Mouse (Mus musculus) thymus, adult 2 months (tissue): ENCODE results near the gene Gm11634.
"Not testable (repeated sequence)": the region's sequence is repeated elsewhere in the genome, so short reads cannot be mapped to it uniquely, and the experiment has no call there.

ENCODE experiments used
- CTCF ChIP-seq: fragments of 200-500 bp; IDR thresholded peaks from 2 replicates; pipeline ENCODE4 v1.5.1; 2012; ENCODE audit warnings: mild to moderate bottlenecking, control low read depth, low read length, moderate library complexity, borderline replicate concordance; ENCODE audit not compliant: control insufficient read depth, poor library complexity, insufficient read depth; ENCODE audit errors: extremely low read depth
- POLR2A ChIP-seq: fragments of 200-500 bp; IDR thresholded peaks from 2 replicates; pipeline ENCODE4 v1.6.1; 2012; ENCODE audit warnings: mild to moderate bottlenecking, low read length, control low read depth, moderate library complexity; ENCODE audit not compliant: control insufficient read depth, poor library complexity, insufficient read depth; ENCODE audit errors: extremely low read depth

DNA sequence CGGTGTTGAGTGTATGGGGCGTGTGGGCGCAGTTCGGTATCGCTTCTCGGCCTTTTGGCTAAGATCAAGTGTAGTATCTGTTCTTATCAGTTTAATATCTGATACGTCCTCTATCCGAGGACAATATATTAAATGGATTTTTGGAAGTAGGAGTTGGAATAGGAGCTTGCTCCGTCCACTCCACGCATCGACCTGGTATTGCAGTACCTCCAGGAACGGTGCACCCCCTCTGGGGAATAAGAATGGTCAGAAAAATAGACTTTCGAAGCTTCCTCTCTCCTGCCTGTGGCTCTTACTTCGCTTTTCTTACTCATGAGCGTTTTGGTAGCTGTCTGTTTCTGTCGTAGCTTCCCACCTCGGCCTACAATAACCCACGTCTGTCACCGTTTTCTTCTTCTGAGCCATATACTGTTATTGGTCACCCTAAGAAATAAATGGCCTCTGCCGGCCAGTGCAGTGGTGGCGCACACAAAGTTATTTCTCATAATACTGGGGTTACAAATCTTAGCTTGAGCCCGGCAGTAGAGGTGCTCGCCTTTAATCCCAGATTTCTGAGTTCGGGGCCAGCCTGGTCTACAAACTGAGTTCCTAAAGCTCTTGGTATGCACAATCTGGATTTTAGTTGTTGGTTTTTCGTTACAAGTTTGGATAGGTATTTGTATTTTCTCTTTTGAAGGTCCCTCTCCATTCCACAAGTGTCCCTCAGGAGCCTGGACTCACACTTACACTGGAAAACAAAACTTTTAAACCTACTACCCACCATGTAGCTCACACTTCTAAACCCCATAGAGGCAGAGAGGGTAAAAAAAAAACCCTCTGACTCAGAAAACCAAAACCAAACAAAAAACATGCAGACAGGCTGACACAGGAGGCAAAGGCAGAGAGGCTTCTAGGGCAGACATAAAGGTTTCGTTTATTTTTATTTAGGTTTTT lies 42.9 kb upstream of the Gm11634 start:
- TF ChIP-seq CTCF, POLR2A: not testable (repeated sequence)
